Mouse (Mus musculus) limb, embryonic 13.5 days (tissue): ENCODE results near the gene Hecw1. TPM values are rescaled to one million over a fixed set of nuclear protein-coding genes. Genes with fewer than 3 reads are reported as not detected.
"Not testable (repeated sequence)": the region's sequence is repeated elsewhere in the genome, so short reads cannot be mapped to it uniquely, and the experiment has no call there.

Source experiments
- ATAC-seq: fragments of 200-750 bp; cut with Nextera tagmentation; 2 replicates; pipeline ENCODE4 v1.8.0; 2017; ENCODE audit warnings: low read depth, moderate number of reproducible peaks, moderate TSS enrichment; ENCODE audit not compliant: low FRiP score
- H3K27ac ChIP-seq: fragments of 300-500 bp; sonication (generic); 2 replicates; pipeline ENCODE4 v1.5.1; 2015; ENCODE audit warnings: inconsistent platforms, mild to moderate bottlenecking, moderate library complexity
- H3K27me3 ChIP-seq: fragments of 300-500 bp; sonication (generic); 2 replicates; pipeline ENCODE4 v1.6.1; 2015; ENCODE audit warnings: mild to moderate bottlenecking, inconsistent platforms
- H3K36me3 ChIP-seq: fragments of 300-500 bp; sonication (generic); 2 replicates; pipeline ENCODE4 v1.6.1; 2015; ENCODE audit warnings: inconsistent platforms, mild to moderate bottlenecking, moderate library complexity
- H3K4me1 ChIP-seq: fragments of 300-500 bp; sonication (generic); 2 replicates; pipeline ENCODE4 v1.6.1; 2015; ENCODE audit warnings: inconsistent platforms
- H3K4me2 ChIP-seq: fragments of 300-500 bp; sonication (generic); replicated peaks from 2 replicates; pipeline ENCODE4 v1.6.1; 2015; ENCODE audit warnings: inconsistent platforms, mild to moderate bottlenecking, moderate library complexity
- H3K4me3 ChIP-seq: fragments of 300-500 bp; sonication (generic); 2 replicates; pipeline ENCODE4 v1.5.1; 2015; ENCODE audit warnings: moderate library complexity, mild to moderate bottlenecking, inconsistent platforms
- H3K9ac ChIP-seq: fragments of 300-500 bp; sonication (generic); 2 replicates; pipeline ENCODE4 v1.6.1; 2015; ENCODE audit warnings: mild to moderate bottlenecking, inconsistent platforms
- H3K9me3 ChIP-seq: fragments of 300-500 bp; sonication (generic); 2 replicates; pipeline ENCODE4 v1.6.1; 2016; ENCODE audit warnings: inconsistent platforms
- WGBS: fragments of 180-500 bp; shearing (Covaris S2); methylation state at CpG from one replicate; pipeline ENCODE4 v1.1.7; 2015; 5-methylcytosine and 5-hydroxymethylcytosine counted together
- polyA plus RNA-seq: library from polyadenylated mRNA; unstranded; fragments of >200 nt; fragmentation: Nextera tagmentation; extraction: Ambion mirVana; gene quantifications from 2 replicates; pipeline ENCODE4 v1.2.1, GENCODE M21; 2015

The Hecw1 gene
- polyA plus RNA-seq, 1 experiment from 2014 or later = 0.65 TPM

GRCm38 (mm10) chr13:14306617-14307016 lies 216.4 kb downstream of the Hecw1 start:
- H3K9ac ChIP-seq = no peak overlapping the region
- 21% methylated on average over 8 of the region's 8 CpGs for WGBS
- H3K4me2 ChIP-seq = no peak overlapping the region
- no peak overlapping the region for H3K27ac ChIP-seq
- no peaks in the 10 kb centered on the region for H3K27me3 ChIP-seq
- no peak for ATAC-seq
- no peak overlapping the region for H3K4me3 ChIP-seq
- no peaks in the 10 kb centered on the region for H3K9me3 ChIP-seq
- H3K36me3 ChIP-seq = no peaks in the 10 kb centered on the region
- H3K4me1 ChIP-seq = no peaks in the 10 kb centered on the region

- Histone ChIP-seq H3K4me1 (no peaks in the 10 kb centered on the region), H3K36me3 (no peaks in the 10 kb centered on the region), H3K9me3 (no peaks in the 10 kb centered on the region), H3K27me3 (no peaks in the 10 kb centered on the region), H3K9ac (no peak overlapping the region), H3K4me2 (no peak overlapping the region), H3K4me3 (no peak overlapping the region), H3K27ac (no peak overlapping the region)
- 91% methylated on average over 1 of the region's 1 CpGs for WGBS
- no peak for ATAC-seq
Measured at GRCm38 (mm10) chr13:14304103-14304502, 218.9 kb downstream of the Hecw1 start.

GRCm38 (mm10) chr13:14302921-14303320 lies 220.1 kb downstream of the Hecw1 start:
- no peaks in the 10 kb centered on the region for H3K9me3 ChIP-seq
- H3K36me3 ChIP-seq = no peaks in the 10 kb centered on the region
- ATAC-seq = no peak
- no peaks in the 10 kb centered on the region for H3K4me1 ChIP-seq
- H3K27me3 ChIP-seq = no peaks in the 10 kb centered on the region
- no peak overlapping the region for H3K4me2 ChIP-seq
- 46% methylated on average over 2 of the region's 2 CpGs for WGBS
- no peak overlapping the region for H3K27ac ChIP-seq
- no peak overlapping the region for H3K4me3 ChIP-seq
- no peak overlapping the region for H3K9ac ChIP-seq

GRCm38 (mm10) chr13:14290016-14290415 lies 233.0 kb downstream of the Hecw1 start:
- Histone ChIP-seq H3K9ac (no peak overlapping the region), H3K4me2 (no peak overlapping the region), H3K27ac (no peak overlapping the region), H3K4me1 (no peaks in the 10 kb centered on the region), H3K36me3 (no peaks in the 10 kb centered on the region), H3K4me3 (no peak overlapping the region), H3K9me3 (no peaks in the 10 kb centered on the region), H3K27me3 (no peaks in the 10 kb centered on the region)
- no peak for ATAC-seq
- WGBS = 64% methylated on average over 1 of the region's 1 CpGs

- Histone ChIP-seq H3K9ac (no peak overlapping the region), H3K4me3 (no peak overlapping the region), H3K4me2 (no peak overlapping the region), H3K36me3 (no peaks in the 10 kb centered on the region), H3K27me3 (no peaks in the 10 kb centered on the region), H3K27ac (no peak overlapping the region), H3K4me1 (no peaks in the 10 kb centered on the region), H3K9me3 (no peaks in the 10 kb centered on the region)
- no peak for ATAC-seq
Measured at GRCm38 (mm10) chr13:14271476-14271875, 251.6 kb downstream of the Hecw1 start.

- not testable (repeated sequence) for H3K36me3 ChIP-seq, H3K27me3 ChIP-seq, H3K4me1 ChIP-seq, H3K9ac ChIP-seq, H3K4me3 ChIP-seq, H3K27ac ChIP-seq, ATAC-seq, H3K9me3 ChIP-seq, H3K4me2 ChIP-seq
- WGBS = 35% methylated on average over 9 of the region's 9 CpGs
Measured at GRCm38 (mm10) chr13:14260939-14261338, 262.1 kb downstream of the Hecw1 start.

GRCm38 (mm10) chr13:14245946-14246345 lies 277.1 kb downstream of the Hecw1 start:
- Histone ChIP-seq H3K4me2 (no peak overlapping the region), H3K36me3 (no peaks in the 10 kb centered on the region), H3K27me3 (no peaks in the 10 kb centered on the region), H3K9ac (no peak overlapping the region), H3K9me3 (no peaks in the 10 kb centered on the region), H3K4me1 (no peaks in the 10 kb centered on the region), H3K27ac (no peak overlapping the region), H3K4me3 (no peak overlapping the region)
- no peak for ATAC-seq
- 58% methylated on average over 2 of the region's 2 CpGs for WGBS

- Histone ChIP-seq H3K4me3 (no peak overlapping the region), H3K36me3 (peaks cover 26% of the 10 kb centered on the region), H3K27me3 (no peaks in the 10 kb centered on the region), H3K27ac (no peak overlapping the region), H3K4me1 (no peaks in the 10 kb centered on the region), H3K4me2 (no peak overlapping the region), H3K9ac (no peak overlapping the region), H3K9me3 (no peaks in the 10 kb centered on the region)
- 86% methylated on average over 3 of the region's 3 CpGs for WGBS
- no peak for ATAC-seq
Measured at GRCm38 (mm10) chr13:14179669-14180068, 343.4 kb downstream of the Hecw1 start.

GRCm38 (mm10) chr13:14177989-14178388 lies 345.0 kb downstream of the Hecw1 start:
- ATAC-seq = no peak
- no peak overlapping the region for H3K27ac ChIP-seq
- H3K4me1 ChIP-seq = no peaks in the 10 kb centered on the region
- H3K4me2 ChIP-seq = no peak overlapping the region
- H3K4me3 ChIP-seq = no peak overlapping the region
- no peaks in the 10 kb centered on the region for H3K9me3 ChIP-seq
- peaks cover 20% of the 10 kb centered on the region for H3K36me3 ChIP-seq
- no peak overlapping the region for H3K9ac ChIP-seq
- WGBS = 88% methylated on average over 1 of the region's 1 CpGs
- H3K27me3 ChIP-seq = no peaks in the 10 kb centered on the region

Other genes with a start within 250 kb of the Hecw1 start
- 118 TPM in 2 replicates for gene Mrpl32, start 89.9 kb upstream of the Hecw1 start, polyA plus RNA-seq
- 205 TPM in 2 replicates for gene Psma2, start 90.0 kb upstream of the Hecw1 start, polyA plus RNA-seq
- gene AW209491, start 106.9 kb upstream of the Hecw1 start, polyA plus RNA-seq = 32.3 and 32.5 TPM in 2 replicates